Mouse (Mus musculus) heart, postnatal 0 days (tissue): ENCODE results near the gene Cfap36. TPM values are rescaled to one million over a fixed set of nuclear protein-coding genes. Genes with fewer than 3 reads are reported as not detected.
A peak's percentile ranks its signal among the peaks of the same experiment; 100 is the strongest.

Experiments used
- ATAC-seq: fragments of 200-750 bp; cut with Nextera tagmentation; 2 replicates; pipeline ENCODE4 v1.8.0; 2017; ENCODE audit warnings: low read depth, moderate number of reproducible peaks, moderate library complexity; ENCODE audit not compliant: insufficient read depth
- DNase-seq: peaks from one replicate; pipeline ENCODE4 v3.0.0-alpha.2; 2016; ENCODE audit warnings: low spot score
- H3K27ac ChIP-seq: fragments of 300-500 bp; sonication (generic); 2 replicates; pipeline ENCODE4 v1.5.1; 2014; ENCODE audit warnings: low read depth, mild to moderate bottlenecking
- H3K27me3 ChIP-seq: fragments of 300-500 bp; sonication (generic); 2 replicates; pipeline ENCODE4 v1.6.1; 2014; ENCODE audit warnings: low read length, mixed read lengths; ENCODE audit not compliant: control insufficient read depth, insufficient read depth
- H3K36me3 ChIP-seq: fragments of 300-500 bp; sonication (generic); replicated peaks from 2 replicates; pipeline ENCODE4 v1.6.1; 2014; ENCODE audit warnings: low read length, mixed read lengths; ENCODE audit not compliant: control insufficient read depth, insufficient read depth
- H3K4me1 ChIP-seq: fragments of 300-500 bp; sonication (generic); 2 replicates; pipeline ENCODE4 v1.6.1; 2014; ENCODE audit warnings: antibody characterized with exemption; ENCODE audit not compliant: control insufficient read depth, insufficient read depth
- H3K4me2 ChIP-seq: fragments of 300-500 bp; sonication (generic); 2 replicates; pipeline ENCODE4 v1.6.1; 2014; ENCODE audit warnings: low read depth, mild to moderate bottlenecking, low read length, moderate library complexity
- H3K4me3 ChIP-seq: fragments of 300-500 bp; sonication (generic); 2 replicates; pipeline ENCODE4 v1.5.1; 2014; ENCODE audit warnings: low read depth, low read length
- H3K9ac ChIP-seq: fragments of 300-500 bp; sonication (generic); replicated peaks from 2 replicates; pipeline ENCODE4 v1.6.1; 2014; ENCODE audit warnings: low read depth, low read length, mixed read lengths
- H3K9me3 ChIP-seq: fragments of 300-500 bp; sonication (generic); replicated peaks from 2 replicates; pipeline ENCODE4 v1.6.1; 2016; ENCODE audit warnings: low read length; ENCODE audit not compliant: control insufficient read depth
- CTCF ChIP-seq: IDR thresholded peaks from 2 replicates; pipeline ENCODE4 v1.5.1; 2016; ENCODE audit warnings: antibody characterized with exemption, control low read depth, low read depth
- EP300 ChIP-seq: IDR thresholded peaks from 2 replicates; pipeline ENCODE4 v1.6.1; 2016; ENCODE audit warnings: antibody characterized with exemption, low read depth
- WGBS: fragments of 180-500 bp; shearing (Covaris S2); extraction: QIAGEN DNeasy Blood & Tissue Kit; methylation state at CpG from one replicate; pipeline ENCODE4 v1.1.7; 2014; 5-methylcytosine and 5-hydroxymethylcytosine counted together
- polyA plus RNA-seq: library from polyadenylated mRNA; unstranded; fragments of >200 nt; fragmentation: Nextera tagmentation; extraction: Ambion mirVana; gene quantifications from 2 replicates; pipeline ENCODE4 v1.2.1, GENCODE M21; 2015
- total RNA-seq: library from RNA; depleted of rRNA; stranded (reverse); fragments of >200 nt; gene quantifications from 2 replicates; pipeline ENCODE4 v1.2.3, GENCODE M21; 2014; ENCODE audit warnings: low replicate concordance

Cfap36 gene
- total and polyA plus RNA-seq, 2 experiments from 2014 or later = 3.5 to 44.2 TPM

GRCm38 (mm10) chr11:29181751-29182150 lies 65.5 kb downstream of the Cfap36 start:
- no peak for TF ChIP-seq CTCF
- no peak for TF ChIP-seq EP300
- 30% methylated on average over 5 of the region's 5 CpGs for WGBS
- H3K36me3 ChIP-seq = peaks cover 31% of the 10 kb centered on the region
- H3K27ac ChIP-seq = peak overlapping the region; percentile 51
- DNase-seq (peak; percentile 24), ATAC-seq (no peak)
- no peak overlapping the region for H3K9ac ChIP-seq
- peaks cover 10% of the 10 kb centered on the region; the same call in 1 of the 2 replicates for H3K4me1 ChIP-seq
- no peak overlapping the region for H3K4me2 ChIP-seq
- no peaks in the 10 kb centered on the region for H3K9me3 ChIP-seq
- no peak overlapping the region for H3K4me3 ChIP-seq
- H3K27me3 ChIP-seq = no peaks in the 10 kb centered on the region

- Histone ChIP-seq H3K27ac (peak overlapping the region; percentile 46; the same call in 1 of the 2 replicates), H3K4me2 (no peak overlapping the region), H3K4me3 (no peak overlapping the region), H3K9ac (no peak overlapping the region), H3K27me3 (no peaks in the 10 kb centered on the region), H3K36me3 (peaks cover 22% of the 10 kb centered on the region), H3K4me1 (peaks cover 10% of the 10 kb centered on the region; the same call in 1 of the 2 replicates), H3K9me3 (no peaks in the 10 kb centered on the region)
- DNase-seq = no peak
- 41% methylated on average over 3 of the region's 3 CpGs for WGBS
- no peak for ATAC-seq
- no peak for TF ChIP-seq EP300
- no peak for TF ChIP-seq CTCF
Measured at GRCm38 (mm10) chr11:29180657-29181056, 66.6 kb downstream of the Cfap36 start.

- Histone ChIP-seq H3K4me2 (no peak overlapping the region), H3K4me3 (no peak overlapping the region), H3K36me3 (peaks cover 10% of the 10 kb centered on the region), H3K27me3 (no peaks in the 10 kb centered on the region), H3K9ac (no peak overlapping the region), H3K4me1 (peaks cover 10% of the 10 kb centered on the region; the same call in 1 of the 2 replicates), H3K27ac (no peak overlapping the region), H3K9me3 (no peaks in the 10 kb centered on the region)
- DNase-seq = no peak
- ATAC-seq = no peak
- 89% methylated on average over 1 of the region's 1 CpGs for WGBS
- TF ChIP-seq CTCF = no peak
- no peak for TF ChIP-seq EP300
Measured at GRCm38 (mm10) chr11:29179319-29179718, 67.9 kb downstream of the Cfap36 start.

- Histone ChIP-seq H3K9ac (peak overlapping the region; percentile 99), H3K36me3 (no peaks in the 10 kb centered on the region), H3K27me3 (no peaks in the 10 kb centered on the region), H3K27ac (peak overlapping the region; percentile 100), H3K9me3 (no peaks in the 10 kb centered on the region), H3K4me3 (peak overlapping the region; percentile 99), H3K4me1 (peaks cover 11% of the 10 kb centered on the region), H3K4me2 (peak overlapping the region; percentile 98)
- ATAC-seq (no peak), DNase-seq (no peak)
- TF ChIP-seq CTCF (no peak), EP300 (no peak)
- WGBS = 2% methylated on average over 13 of the region's 13 CpGs
Measured at GRCm38 (mm10) chr11:29173706-29174436, 73.3 kb downstream of the Cfap36 start.

- 0% methylated on average over 38 of the region's 38 CpGs for WGBS
- DNase-seq = peak; percentile 87
- peak overlapping the region; percentile 100 for H3K27ac ChIP-seq
Measured at GRCm38 (mm10) chr11:29173125-29173631, 74.0 kb downstream of the Cfap36 start.

More at GRCm38 (mm10) chr11:29173125-29173631, 74.0 kb downstream of the Cfap36 start:
- H3K36me3 ChIP-seq = no peaks in the 10 kb centered on the region
- peak overlapping the region; percentile 99 for H3K4me3 ChIP-seq
- peak overlapping the region; percentile 99 for H3K9ac ChIP-seq
- peak; percentile 76 for ATAC-seq
- TF ChIP-seq CTCF (peak; percentile 52), EP300 (no peak)
- peaks cover 11% of the 10 kb centered on the region for H3K4me1 ChIP-seq
- H3K27me3 ChIP-seq = no peaks in the 10 kb centered on the region
- peak overlapping the region; percentile 98 for H3K4me2 ChIP-seq
- H3K9me3 ChIP-seq = no peaks in the 10 kb centered on the region
